Mouse (Mus musculus) right cerebral cortex, adult 2 months (tissue): Measurements from ENCODE around the gene Xiap.
"Not testable (repeated sequence)": the region's sequence is repeated elsewhere in the genome, so short reads cannot be mapped to it uniquely, and the experiment has no call there.

Experiments
- DNase-seq, 2 experiments: peaks; one replicate each; pipeline ENCODE4 v3.0.0; 2021 to 2022; ENCODE audit warnings: low spot score in 2 of 2

Xiap gene

DNA sequence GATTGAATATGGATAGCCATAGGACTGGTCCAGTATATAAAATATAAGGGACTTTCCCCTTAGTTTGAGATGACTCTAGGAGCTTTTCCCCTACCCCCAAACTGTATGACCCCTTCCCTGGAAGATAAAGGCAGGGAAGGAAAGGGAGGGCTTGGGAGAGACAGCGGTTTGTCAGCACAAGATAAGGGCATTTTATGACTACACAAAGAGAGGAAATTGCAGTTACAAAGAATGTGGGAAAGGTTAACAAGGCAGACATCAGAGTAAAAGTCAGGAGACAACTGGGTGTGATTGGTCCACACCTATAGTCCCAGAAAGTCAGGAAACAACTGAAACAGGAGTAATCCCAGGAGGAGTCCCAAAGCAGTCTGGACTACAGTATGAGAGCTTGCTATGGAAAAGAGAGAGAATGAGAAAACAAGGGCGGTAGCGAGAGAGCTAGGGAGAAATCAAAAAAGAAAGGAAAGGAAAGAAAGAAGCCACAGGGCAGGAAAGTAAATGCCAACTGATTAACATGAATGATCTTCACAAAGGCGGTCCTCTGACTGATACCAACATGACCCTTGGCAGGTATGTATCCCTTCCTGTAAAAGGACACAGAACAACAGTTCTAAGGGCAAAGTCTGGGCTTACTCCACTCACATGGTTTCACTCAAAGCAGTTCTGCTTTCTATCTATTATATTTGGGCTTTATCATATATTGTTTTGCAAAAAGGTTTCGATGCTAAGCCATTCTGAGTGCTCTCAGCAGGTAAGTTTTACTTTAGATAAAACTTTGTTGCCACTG, at the start of gene Xiap:
Xiap (plus strand) TSS at position 398 of the 787 bp plus-strand sequence.
- DNase-seq: no peak

DNA sequence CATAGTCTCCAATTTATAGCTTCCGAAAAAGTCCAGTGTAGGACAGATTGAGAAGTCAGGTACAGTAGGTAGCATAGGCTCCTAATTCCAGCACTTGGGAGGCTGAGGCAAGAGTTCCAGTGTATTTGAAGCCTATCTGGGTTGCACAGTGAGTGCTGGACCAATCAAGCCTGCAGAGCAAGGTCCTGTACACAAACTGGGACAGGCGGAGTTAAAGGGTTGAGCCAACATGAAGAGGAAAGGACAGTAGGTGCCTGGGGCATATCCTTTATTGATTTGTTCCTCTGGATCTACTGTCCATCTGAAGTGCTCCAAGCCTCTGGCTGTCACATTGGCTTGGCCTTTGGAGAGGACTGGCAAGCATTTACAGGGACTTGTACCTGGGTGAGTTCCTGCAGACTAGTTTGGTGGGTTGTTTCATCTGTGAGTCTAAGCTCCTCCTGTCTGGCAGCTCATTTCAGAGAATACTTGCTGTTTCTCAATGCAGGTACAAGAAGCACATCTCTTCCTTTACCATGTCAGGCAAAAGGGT, 46.7 kb upstream of the Xiap start:
- DNase-seq: no peak

DNA sequence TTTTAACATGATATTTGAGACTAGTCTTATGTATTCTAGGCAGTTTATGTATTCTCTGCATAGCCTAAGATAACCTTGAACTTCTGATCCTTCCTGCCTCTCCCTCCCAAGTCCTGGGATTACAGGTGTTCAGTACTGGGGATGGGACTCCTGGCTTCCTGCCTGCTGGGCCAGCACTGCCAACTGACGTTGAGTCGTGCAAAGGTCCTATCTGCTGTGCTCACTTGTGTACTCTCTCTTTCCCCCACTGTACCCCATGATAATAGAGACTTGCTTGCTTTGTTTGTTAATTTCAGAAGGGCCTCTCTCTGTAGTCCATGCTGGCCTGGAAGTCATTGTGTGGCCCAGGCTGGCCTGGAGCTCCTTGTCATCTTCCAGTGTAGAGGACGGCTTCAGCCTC, 45.7 kb upstream of the Xiap start:
- no peak for DNase-seq

DNA sequence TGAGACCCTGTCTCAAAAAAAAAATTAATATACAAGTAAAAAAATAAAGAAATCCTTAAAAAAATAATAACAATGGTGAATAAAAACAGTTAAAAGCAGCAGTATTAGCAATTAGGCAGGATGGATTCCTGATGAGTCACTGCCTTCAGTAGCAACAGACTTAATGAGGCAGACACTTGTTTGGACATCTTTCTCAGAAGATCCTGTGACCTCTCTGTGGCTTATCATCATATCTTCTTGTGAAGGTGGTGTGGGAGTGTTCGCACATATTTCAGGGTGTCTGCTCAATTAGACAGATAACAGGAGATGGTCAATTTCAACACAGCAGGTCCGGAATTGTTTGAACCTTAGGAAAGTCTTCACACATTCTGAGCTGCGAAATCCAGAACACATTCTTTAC, 45.0 kb upstream of the Xiap start:
- no peak for DNase-seq

DNA sequence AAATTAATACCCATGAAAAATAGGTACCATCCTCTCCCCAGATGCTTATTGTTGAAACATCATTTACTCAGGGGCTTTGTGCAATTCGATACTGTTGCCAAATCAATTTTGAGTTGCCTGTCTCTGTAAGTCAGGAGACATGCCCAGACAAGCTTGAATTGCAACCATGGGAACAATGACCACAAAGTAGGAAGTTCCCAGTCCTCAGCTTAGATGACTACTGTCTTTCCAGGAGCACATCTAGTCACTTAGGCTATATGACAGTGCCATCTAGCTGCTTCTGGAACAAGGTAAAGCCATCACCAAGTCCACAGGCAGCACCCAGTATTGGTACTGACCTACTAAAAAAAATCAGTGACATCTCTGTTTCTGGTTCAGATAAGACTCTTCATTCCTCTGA, 41.4 kb upstream of the Xiap start:
- DNase-seq: peak in 1 of 2 experiments; percentile 2

DNA sequence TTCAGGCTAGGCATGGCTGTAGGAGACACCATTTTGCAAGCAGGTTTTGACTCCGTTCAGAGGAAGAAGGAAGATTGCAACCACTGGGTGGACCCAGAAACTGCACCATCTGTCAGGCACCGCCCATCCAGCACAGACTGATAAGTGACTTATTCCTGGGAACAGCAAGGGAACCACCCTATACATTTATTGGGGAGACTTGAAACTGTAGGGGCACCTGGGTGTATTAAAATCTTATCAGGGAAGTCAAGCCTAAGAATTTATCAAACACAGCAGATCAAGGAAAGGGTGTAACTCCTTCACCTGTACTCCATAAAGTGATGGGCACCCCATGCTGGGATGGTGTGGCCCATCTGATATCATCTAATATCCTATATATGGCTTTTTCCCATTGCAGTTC, 40.0 kb upstream of the Xiap start:
- DNase-seq: no peak

DNA sequence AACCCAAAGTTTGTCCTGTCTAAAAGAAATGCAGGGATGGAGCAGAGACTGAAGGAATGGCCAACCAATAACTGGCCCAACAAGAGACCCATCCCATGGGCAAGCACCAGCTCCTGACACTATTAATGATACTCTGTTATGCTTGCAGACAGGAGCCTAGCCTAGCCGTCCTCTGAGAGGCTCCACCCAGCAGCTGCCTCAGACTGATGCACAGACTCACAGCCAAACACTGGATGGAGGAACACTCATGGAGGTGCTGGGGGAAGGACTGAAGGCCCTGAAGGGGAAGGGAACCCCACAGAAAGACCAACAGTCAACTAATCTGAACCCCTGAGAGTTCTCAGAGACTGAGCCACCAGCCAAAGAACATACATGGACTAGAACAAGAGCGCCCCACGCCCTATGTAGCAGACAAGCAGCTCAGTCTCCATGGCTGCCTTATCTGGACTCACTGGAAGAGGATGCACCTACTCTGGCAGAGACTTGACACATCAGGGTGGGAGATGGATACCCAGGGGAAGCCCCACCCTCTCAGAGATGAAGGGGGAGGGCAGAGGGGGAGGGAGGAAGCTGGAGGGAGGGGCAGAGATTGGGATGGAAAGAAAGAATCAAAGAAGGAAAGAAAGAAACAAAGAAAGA, 33.6 kb upstream of the Xiap start:
- not testable (repeated sequence) for DNase-seq

DNA sequence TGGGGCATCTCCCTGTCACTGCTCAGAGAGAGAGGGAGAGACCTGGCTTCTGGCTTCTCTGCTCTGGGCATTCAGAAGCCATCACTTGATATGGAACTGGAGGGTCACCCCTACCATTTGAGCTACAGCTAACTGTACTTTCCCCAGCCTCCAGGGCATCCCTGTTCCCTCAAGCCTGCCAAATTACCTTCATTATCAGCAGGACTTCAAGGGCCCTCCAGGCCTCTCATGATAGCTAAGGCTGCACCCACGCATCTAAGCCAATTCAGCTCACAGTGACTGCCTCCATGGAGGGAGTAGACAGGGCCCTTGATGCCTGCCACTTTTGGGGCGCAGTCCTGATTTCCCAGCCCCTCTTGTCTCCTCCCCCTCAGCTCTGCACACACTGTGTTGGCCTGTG, 32.5 kb upstream of the Xiap start:
- DNase-seq: not testable (repeated sequence)

GRCm38 (mm10) chrX:42033111-42033693, 26.3 kb upstream of the Xiap start:
- peak; percentile 58 to 71 for DNase-seq

DNA sequence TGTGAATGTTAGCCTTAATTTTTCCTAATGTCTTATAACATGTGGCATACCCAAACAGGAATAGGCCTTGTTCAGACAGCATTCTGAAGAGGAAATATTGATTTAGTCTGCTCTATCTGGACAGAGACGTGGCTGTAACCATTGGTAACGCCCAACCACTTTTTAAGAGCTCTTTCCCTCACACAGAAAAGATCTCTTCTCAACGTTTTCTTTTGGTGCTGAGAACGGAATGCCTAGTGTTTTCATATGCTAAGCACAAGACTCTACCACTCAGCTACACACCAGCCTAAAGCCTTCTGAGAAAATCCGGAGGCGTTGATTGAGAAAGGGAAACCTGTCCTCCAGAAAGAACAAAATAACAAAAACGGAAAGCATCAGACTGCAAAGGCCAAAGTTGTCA, 25.6 kb upstream of the Xiap start:
- DNase-seq: no peak

GRCm38 (mm10) chrX:42039481-42039880, 20.0 kb upstream of the Xiap start:
- DNase-seq: no peak

DNA sequence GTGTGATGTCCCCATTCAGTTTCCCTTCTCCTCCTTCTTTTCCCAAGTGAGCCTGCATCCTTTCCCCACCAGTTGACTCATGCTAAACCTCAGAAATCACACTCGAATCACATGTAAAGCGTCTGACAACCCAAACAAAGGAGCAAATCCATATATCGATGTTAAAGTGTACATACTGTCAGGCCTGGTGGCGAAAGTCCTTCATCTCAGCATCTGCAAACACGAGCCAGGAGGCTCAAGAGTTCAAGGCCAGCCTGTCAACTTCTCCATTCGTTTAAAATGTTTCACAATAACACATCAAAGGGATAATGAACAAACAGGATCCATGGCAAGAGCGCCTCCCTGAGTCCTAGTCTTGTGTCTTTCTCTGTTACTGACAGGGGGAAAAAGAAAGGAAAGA, 14.5 kb upstream of the Xiap start:
- no peak for DNase-seq

- DNase-seq: no peak
These were observed 8.5 kb upstream of the Xiap start for GRCm38 (mm10) chrX:42050652-42051643.

DNA sequence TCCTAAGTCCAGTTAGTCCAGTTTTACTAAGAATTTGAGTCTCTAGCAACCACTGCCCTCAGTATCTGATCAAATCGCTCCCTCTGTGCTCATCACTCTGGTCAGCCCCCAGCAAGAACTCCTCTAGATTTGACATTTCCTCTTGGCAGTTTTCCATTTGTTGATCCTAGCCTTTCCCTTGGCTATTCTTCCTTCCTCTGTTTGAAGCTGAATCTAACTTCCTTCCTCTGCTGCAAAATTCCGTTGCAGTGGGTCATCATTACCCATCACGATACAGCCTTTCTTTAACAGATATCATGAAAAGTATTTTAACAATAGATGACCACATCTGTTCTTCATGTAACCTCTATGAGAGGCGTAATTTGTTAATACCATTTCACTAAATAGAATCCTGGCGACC, 2.5 kb upstream of the Xiap start:
- no peak for DNase-seq

DNA sequence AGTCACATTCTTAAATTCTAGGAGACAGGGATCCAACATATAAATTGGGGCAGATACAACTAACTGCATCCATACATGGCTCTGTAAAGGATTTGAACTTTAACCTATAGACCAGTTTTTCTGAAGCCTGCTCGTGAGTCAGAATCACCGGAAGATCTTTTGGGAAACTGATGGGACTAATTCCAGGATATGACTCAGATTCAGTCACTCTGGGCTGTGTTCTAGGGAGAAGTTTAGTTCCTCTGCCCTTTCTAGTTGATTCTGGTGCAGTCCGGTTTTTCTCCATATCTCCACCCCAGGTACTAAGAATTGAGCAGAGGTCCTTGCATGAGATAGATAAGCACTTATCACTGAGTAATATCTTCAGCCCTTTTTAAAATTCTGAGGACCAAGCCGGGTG, 1.6 kb upstream of the Xiap start:
- DNase-seq: no peak

- no peak for DNase-seq
These were observed 4.1 kb downstream of the Xiap start for GRCm38 (mm10) chrX:42063621-42064020.

DNA sequence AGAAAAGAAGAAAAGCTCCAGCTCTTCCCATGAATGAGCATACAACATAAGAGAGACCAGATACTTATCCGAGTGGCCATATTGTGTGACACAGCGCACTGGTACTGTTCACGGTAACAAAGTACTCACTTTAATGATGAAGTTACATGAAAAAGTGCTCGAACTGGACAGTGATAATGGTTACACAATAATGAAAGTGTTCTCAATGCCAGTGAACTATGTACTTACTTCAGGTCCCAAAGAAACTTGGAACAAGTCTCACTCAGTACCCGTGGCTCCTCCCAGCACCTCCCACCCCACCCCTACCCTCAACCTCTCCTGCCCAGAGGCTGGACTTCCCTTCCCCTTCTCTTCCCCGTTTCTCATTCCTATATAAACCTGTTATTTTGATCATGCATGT, 5.6 kb downstream of the Xiap start:
- DNase-seq: no peak

- DNase-seq: no peak
These were observed 7.3 kb downstream of the Xiap start for GRCm38 (mm10) chrX:42066771-42067170.

GRCm38 (mm10) chrX:42067791-42068200, 8.3 kb downstream of the Xiap start:
- DNase-seq: peak; percentile 63 to 64

- peak; percentile 49 to 60 for DNase-seq
These were observed 8.9 kb downstream of the Xiap start for GRCm38 (mm10) chrX:42068201-42068874.

- no peak for DNase-seq
These were observed 9.4 kb downstream of the Xiap start for GRCm38 (mm10) chrX:42068875-42069257.
